Mouse (Mus musculus) hindlimb bud, embryonic 11.5 days (tissue): ENCODE measurements around the gene Gp1ba.

ENCODE experiments used
- DNase-seq: peaks from one replicate; pipeline ENCODE4 v3.0.0-alpha.2; 2012; ENCODE audit warnings: low read depth, low spot score; ENCODE audit errors: extremely low spot score

Gp1ba gene

GRCm38 (mm10) chr11:70669582-70670345 lies 30.8 kb downstream of the Gp1ba start:
- DNase-seq = no peak

GRCm38 (mm10) chr11:70670483-70670882 lies 31.6 kb downstream of the Gp1ba start:
- DNase-seq = no peak

- DNase-seq = no peak
Observed at GRCm38 (mm10) chr11:70671333-70672047, 32.6 kb downstream of the Gp1ba start.

- no peak for DNase-seq
Observed at GRCm38 (mm10) chr11:70674014-70674413, 35.1 kb downstream of the Gp1ba start.

GRCm38 (mm10) chr11:70674501-70674900 lies 35.6 kb downstream of the Gp1ba start:
- no peak for DNase-seq

GRCm38 (mm10) chr11:70678092-70678491 lies 39.2 kb downstream of the Gp1ba start:
- no peak for DNase-seq

- DNase-seq = no peak
Observed at GRCm38 (mm10) chr11:70678576-70678975, 39.7 kb downstream of the Gp1ba start.

- no peak for DNase-seq
Observed at GRCm38 (mm10) chr11:70679361-70679760, 40.4 kb downstream of the Gp1ba start.

GRCm38 (mm10) chr11:70679894-70680293 lies 41.0 kb downstream of the Gp1ba start:
- no peak for DNase-seq

GRCm38 (mm10) chr11:70681170-70681569 lies 42.2 kb downstream of the Gp1ba start:
- DNase-seq = no peak

- no peak for DNase-seq
Observed at GRCm38 (mm10) chr11:70681897-70682581, 43.1 kb downstream of the Gp1ba start.

- DNase-seq = no peak
Observed at GRCm38 (mm10) chr11:70683640-70684039, 44.7 kb downstream of the Gp1ba start.

- no peak for DNase-seq
Observed at GRCm38 (mm10) chr11:70686901-70687566, 48.1 kb downstream of the Gp1ba start.

GRCm38 (mm10) chr11:70687601-70688199 lies 48.8 kb downstream of the Gp1ba start, which contains the start of gene Camta2:
Gene Camta2, minus strand, starts transcription at chr11:70688105.
- no peak for DNase-seq

- DNase-seq = no peak
Observed at GRCm38 (mm10) chr11:70688372-70688771, 49.5 kb downstream of the Gp1ba start.

- DNase-seq = no peak
Observed at GRCm38 (mm10) chr11:70689578-70689977, 50.7 kb downstream of the Gp1ba start.
